Mouse (Mus musculus): ENCODE measurements around the gene Dmrt2. TPM values are rescaled to one million over a fixed set of nuclear protein-coding genes. Genes with fewer than 3 reads are reported as not detected.

The Dmrt2 gene
- not detected in 2 replicates for polyA plus RNA-seq (2012; ENCODE audit: insufficient read depth, insufficient read length, missing spikeins)

- TF ChIP-seq CTCF (IDR thresholded peaks at IDR 0.05; ENCODE audit: low read depth, low read length): no peak
- TF ChIP-seq POLR2A (IDR thresholded peaks at IDR 0.05; ENCODE audit: borderline replicate concordance, low read depth, low read length): no peak
- Histone ChIP-seq H3K4me3 (ENCODE audit: insufficient read depth, low read length) (peak within 1 kb of the TSS; percentile 43), H3K27ac (ENCODE audit: insufficient read depth, low read depth, low read length) (no peak within 1 kb of the TSS)
Observed at GRCm38 (mm10) chr19:25672101-25672950, at the start of gene Dmrt2. Gene Dmrt2, plus strand, starts transcription at chr19:25672411.

GRCm38 (mm10) chr19:25628490-25628889, 43.7 kb upstream of the Dmrt2 start:
- Histone ChIP-seq H3K27ac (ENCODE audit: insufficient read depth, low read depth, low read length) (no peak overlapping the region), H3K4me3 (ENCODE audit: insufficient read depth, low read length) (no peak overlapping the region), H3K4me1 (ENCODE audit: control insufficient read depth, insufficient read depth, low read length) (no peaks in the 10 kb centered on the region)
- TF ChIP-seq POLR2A (IDR thresholded peaks at IDR 0.05; ENCODE audit: borderline replicate concordance, low read depth, low read length) (no peak), CTCF (IDR thresholded peaks at IDR 0.05; ENCODE audit: low read depth, low read length) (peak; percentile 68)

More at GRCm38 (mm10) chr19:25672101-25672950, at the start of gene Dmrt2:
- H3K4me1 ChIP-seq (ENCODE audit: control insufficient read depth, insufficient read depth, low read length): no peaks in the 10 kb centered on the region

- Histone ChIP-seq H3K4me3 (ENCODE audit: insufficient read depth, low read length) (no peak overlapping the region), H3K27ac (ENCODE audit: insufficient read depth, low read depth, low read length) (no peak overlapping the region), H3K4me1 (ENCODE audit: control insufficient read depth, insufficient read depth, low read length) (no peaks in the 10 kb centered on the region)
- TF ChIP-seq CTCF (IDR thresholded peaks at IDR 0.05; ENCODE audit: low read depth, low read length) (no peak), POLR2A (IDR thresholded peaks at IDR 0.05; ENCODE audit: borderline replicate concordance, low read depth, low read length) (no peak)
Observed at GRCm38 (mm10) chr19:25635119-25635518, 37.1 kb upstream of the Dmrt2 start.

- no peak overlapping the region for H3K27ac ChIP-seq (ENCODE audit: insufficient read depth, low read depth, low read length)
- no peak overlapping the region for H3K4me3 ChIP-seq (ENCODE audit: insufficient read depth, low read length)
- H3K4me1 ChIP-seq (ENCODE audit: control insufficient read depth, insufficient read depth, low read length): no peaks in the 10 kb centered on the region
- no peak for TF ChIP-seq POLR2A (IDR thresholded peaks at IDR 0.05; ENCODE audit: borderline replicate concordance, low read depth, low read length)
- peak; percentile 82 for TF ChIP-seq CTCF (IDR thresholded peaks at IDR 0.05; ENCODE audit: low read depth, low read length)
Observed at GRCm38 (mm10) chr19:25635622-25636244, 36.5 kb upstream of the Dmrt2 start.

GRCm38 (mm10) chr19:25638766-25639361, 33.3 kb upstream of the Dmrt2 start:
- H3K27ac ChIP-seq (ENCODE audit: insufficient read depth, low read depth, low read length): no peak overlapping the region
- H3K4me1 ChIP-seq (ENCODE audit: control insufficient read depth, insufficient read depth, low read length): no peaks in the 10 kb centered on the region
- TF ChIP-seq POLR2A (IDR thresholded peaks at IDR 0.05; ENCODE audit: borderline replicate concordance, low read depth, low read length): no peak
- TF ChIP-seq CTCF (IDR thresholded peaks at IDR 0.05; ENCODE audit: low read depth, low read length): no peak

GRCm38 (mm10) chr19:25641786-25642185, 30.4 kb upstream of the Dmrt2 start:
- no peak overlapping the region for H3K4me3 ChIP-seq (ENCODE audit: insufficient read depth, low read length)
- H3K27ac ChIP-seq (ENCODE audit: insufficient read depth, low read depth, low read length): no peak overlapping the region
- TF ChIP-seq POLR2A (IDR thresholded peaks at IDR 0.05; ENCODE audit: borderline replicate concordance, low read depth, low read length) (no peak), CTCF (IDR thresholded peaks at IDR 0.05; ENCODE audit: low read depth, low read length) (no peak)
- no peaks in the 10 kb centered on the region for H3K4me1 ChIP-seq (ENCODE audit: control insufficient read depth, insufficient read depth, low read length)

More at GRCm38 (mm10) chr19:25638766-25639361, 33.3 kb upstream of the Dmrt2 start:
- H3K4me3 ChIP-seq (ENCODE audit: insufficient read depth, low read length): no peak overlapping the region

- Histone ChIP-seq H3K4me3 (ENCODE audit: insufficient read depth, low read length) (no peak overlapping the region), H3K4me1 (ENCODE audit: control insufficient read depth, insufficient read depth, low read length) (no peaks in the 10 kb centered on the region), H3K27ac (ENCODE audit: insufficient read depth, low read depth, low read length) (no peak overlapping the region)
- TF ChIP-seq CTCF (IDR thresholded peaks at IDR 0.05; ENCODE audit: low read depth, low read length): no peak
- no peak for TF ChIP-seq POLR2A (IDR thresholded peaks at IDR 0.05; ENCODE audit: borderline replicate concordance, low read depth, low read length)
Observed at GRCm38 (mm10) chr19:25647136-25647535, 25.1 kb upstream of the Dmrt2 start.

- H3K4me3 ChIP-seq (ENCODE audit: insufficient read depth, low read length): no peak overlapping the region
- no peak overlapping the region for H3K27ac ChIP-seq (ENCODE audit: insufficient read depth, low read depth, low read length)
- H3K4me1 ChIP-seq (ENCODE audit: control insufficient read depth, insufficient read depth, low read length): no peaks in the 10 kb centered on the region
- TF ChIP-seq POLR2A (IDR thresholded peaks at IDR 0.05; ENCODE audit: borderline replicate concordance, low read depth, low read length): no peak
- no peak for TF ChIP-seq CTCF (IDR thresholded peaks at IDR 0.05; ENCODE audit: low read depth, low read length)
Observed at GRCm38 (mm10) chr19:25648701-25649100, 23.5 kb upstream of the Dmrt2 start.

- Histone ChIP-seq H3K27ac (ENCODE audit: insufficient read depth, low read depth, low read length) (no peak overlapping the region), H3K4me1 (ENCODE audit: control insufficient read depth, insufficient read depth, low read length) (no peaks in the 10 kb centered on the region), H3K4me3 (ENCODE audit: insufficient read depth, low read length) (no peak overlapping the region)
- TF ChIP-seq CTCF (IDR thresholded peaks at IDR 0.05; ENCODE audit: low read depth, low read length) (no peak), POLR2A (IDR thresholded peaks at IDR 0.05; ENCODE audit: borderline replicate concordance, low read depth, low read length) (no peak)
Observed at GRCm38 (mm10) chr19:25650474-25650873, 21.7 kb upstream of the Dmrt2 start.

Data from bone marrow macrophage, adult 2 months (primary cell).